Mouse (Mus musculus): ENCODE measurements around the gene Rnf207. TPM values are rescaled to one million over a fixed set of nuclear protein-coding genes. Genes with fewer than 3 reads are reported as not detected.

Rnf207 gene
- polyA plus RNA-seq, 1 experiment, result 7.1 TPM

DNA sequence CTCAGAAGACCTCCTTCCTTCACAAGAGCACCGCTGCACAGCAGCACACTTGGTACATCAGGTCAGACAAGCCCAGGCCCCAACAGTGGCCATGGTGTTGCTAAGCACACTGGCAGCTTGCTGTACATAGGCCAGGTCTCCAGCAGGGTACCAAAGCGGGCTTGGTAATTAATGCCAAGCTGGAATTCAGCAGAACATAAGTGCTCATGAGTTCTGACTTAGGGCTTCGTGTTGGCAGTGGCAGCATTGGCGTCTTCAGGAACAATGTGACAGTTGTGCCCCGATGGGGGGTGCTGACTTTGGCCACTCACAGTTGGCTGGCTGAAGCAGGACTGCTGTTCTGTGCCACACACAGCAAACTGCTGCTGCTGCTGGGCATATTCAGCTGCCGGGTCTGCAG, 14.1 kb downstream of the Rnf207 start:
- no peak for TF ChIP-seq CTCF (IDR thresholded peaks at IDR 0.05; ENCODE audit: borderline replicate concordance, extremely low read depth, insufficient read depth, insufficient read length)
- TF ChIP-seq POLR2A (IDR thresholded peaks at IDR 0.05; ENCODE audit: borderline replicate concordance, extremely low read depth, insufficient read depth, insufficient read length, poor library complexity, severe bottlenecking), result no peak
- DNase-seq (ENCODE audit: low read depth), result no peak

DNA sequence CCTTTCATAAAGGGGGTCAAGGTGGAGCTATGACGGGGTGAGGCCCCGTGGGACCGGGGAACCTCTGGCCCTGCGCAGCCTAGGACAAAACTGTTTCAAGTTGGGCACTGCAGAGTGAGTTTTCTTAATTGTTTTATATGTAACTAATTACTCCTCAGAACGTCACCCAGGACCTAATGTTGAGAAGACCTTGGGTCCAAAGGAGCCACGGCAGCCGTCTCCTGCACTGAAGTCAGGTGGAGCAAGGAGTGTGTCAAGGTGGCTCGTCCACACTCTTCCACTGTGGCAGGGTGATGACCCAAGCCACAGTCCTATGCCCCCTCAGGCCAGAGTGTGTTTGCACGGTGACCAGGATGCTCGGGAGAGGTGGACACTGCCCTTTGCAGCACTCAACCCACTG, 15.6 kb downstream of the Rnf207 start:
- no peak for DNase-seq (ENCODE audit: low read depth)
- TF ChIP-seq POLR2A (IDR thresholded peaks at IDR 0.05; ENCODE audit: borderline replicate concordance, extremely low read depth, insufficient read depth, insufficient read length, poor library complexity, severe bottlenecking) (no peak), CTCF (IDR thresholded peaks at IDR 0.05; ENCODE audit: borderline replicate concordance, extremely low read depth, insufficient read depth, insufficient read length) (no peak)

DNA sequence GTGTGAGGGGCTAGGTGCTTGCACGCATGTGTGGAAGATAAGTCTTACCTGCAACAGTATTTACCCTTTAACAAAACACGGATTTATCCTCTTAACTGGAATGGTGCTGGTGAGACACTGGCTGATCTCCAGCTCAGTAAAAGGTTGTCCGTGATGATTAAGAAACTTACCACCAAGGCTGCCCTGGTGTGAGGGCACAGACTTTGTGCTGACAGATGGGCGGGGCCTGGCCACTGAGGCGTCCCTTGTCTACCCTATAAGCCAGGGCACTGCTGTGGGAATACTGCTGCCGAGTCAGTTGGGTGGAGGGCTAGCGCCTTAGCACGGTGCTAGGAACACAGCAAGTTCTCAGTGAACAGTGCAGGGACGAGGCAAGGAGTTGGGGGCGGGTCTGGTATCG, 16.8 kb downstream of the Rnf207 start:
- DNase-seq (ENCODE audit: low read depth), result no peak
- TF ChIP-seq POLR2A (IDR thresholded peaks at IDR 0.05; ENCODE audit: borderline replicate concordance, extremely low read depth, insufficient read depth, insufficient read length, poor library complexity, severe bottlenecking) (no peak), CTCF (IDR thresholded peaks at IDR 0.05; ENCODE audit: borderline replicate concordance, extremely low read depth, insufficient read depth, insufficient read length) (no peak)

DNA sequence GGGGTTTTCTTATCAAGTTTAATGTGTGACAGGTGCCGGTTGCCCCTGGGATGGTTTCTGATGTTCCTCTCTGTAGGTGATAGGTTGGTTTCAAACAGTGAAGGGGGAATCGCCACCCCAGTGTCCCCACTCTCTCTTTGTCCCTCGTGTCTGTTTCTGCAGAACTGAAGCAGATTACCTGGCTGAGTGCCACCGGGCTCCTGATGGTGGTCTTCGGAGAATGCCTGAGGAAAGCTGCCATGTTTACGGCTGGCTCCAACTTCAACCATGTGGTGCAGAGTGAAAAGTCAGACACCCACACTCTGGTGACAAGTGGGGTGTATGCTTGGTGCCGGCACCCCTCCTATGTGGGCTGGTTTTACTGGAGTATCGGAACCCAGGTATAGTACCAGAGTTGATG, 18.4 kb downstream of the Rnf207 start:
- TF ChIP-seq POLR2A (IDR thresholded peaks at IDR 0.05; ENCODE audit: borderline replicate concordance, extremely low read depth, insufficient read depth, insufficient read length, poor library complexity, severe bottlenecking) (no peak), CTCF (IDR thresholded peaks at IDR 0.05; ENCODE audit: borderline replicate concordance, extremely low read depth, insufficient read depth, insufficient read length) (no peak)
- DNase-seq (ENCODE audit: low read depth), result no peak

DNA sequence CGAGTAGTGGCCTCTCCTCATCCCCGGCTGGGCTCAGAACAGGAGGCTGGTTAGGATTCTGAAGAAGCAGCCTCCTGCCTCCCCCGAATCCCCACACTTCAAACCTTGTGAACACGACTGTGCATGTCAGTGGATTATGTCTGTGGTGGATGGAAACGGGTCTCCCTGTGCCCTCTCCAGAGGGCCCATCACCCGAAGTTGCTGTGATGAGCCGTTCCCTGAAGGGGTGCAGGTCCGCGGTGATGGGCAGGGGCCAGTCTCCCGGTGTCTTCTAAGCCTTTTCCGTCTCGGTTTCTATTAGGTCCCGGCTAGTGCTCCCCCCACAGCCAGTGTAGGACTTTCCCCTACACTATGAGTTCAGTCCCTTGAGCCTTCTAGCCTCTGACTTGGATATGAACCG, 20.0 kb downstream of the Rnf207 start:
- no peak for TF ChIP-seq CTCF (IDR thresholded peaks at IDR 0.05; ENCODE audit: borderline replicate concordance, extremely low read depth, insufficient read depth, insufficient read length)
- no peak for TF ChIP-seq POLR2A (IDR thresholded peaks at IDR 0.05; ENCODE audit: borderline replicate concordance, extremely low read depth, insufficient read depth, insufficient read length, poor library complexity, severe bottlenecking)
- DNase-seq (ENCODE audit: low read depth), result no peak

DNA sequence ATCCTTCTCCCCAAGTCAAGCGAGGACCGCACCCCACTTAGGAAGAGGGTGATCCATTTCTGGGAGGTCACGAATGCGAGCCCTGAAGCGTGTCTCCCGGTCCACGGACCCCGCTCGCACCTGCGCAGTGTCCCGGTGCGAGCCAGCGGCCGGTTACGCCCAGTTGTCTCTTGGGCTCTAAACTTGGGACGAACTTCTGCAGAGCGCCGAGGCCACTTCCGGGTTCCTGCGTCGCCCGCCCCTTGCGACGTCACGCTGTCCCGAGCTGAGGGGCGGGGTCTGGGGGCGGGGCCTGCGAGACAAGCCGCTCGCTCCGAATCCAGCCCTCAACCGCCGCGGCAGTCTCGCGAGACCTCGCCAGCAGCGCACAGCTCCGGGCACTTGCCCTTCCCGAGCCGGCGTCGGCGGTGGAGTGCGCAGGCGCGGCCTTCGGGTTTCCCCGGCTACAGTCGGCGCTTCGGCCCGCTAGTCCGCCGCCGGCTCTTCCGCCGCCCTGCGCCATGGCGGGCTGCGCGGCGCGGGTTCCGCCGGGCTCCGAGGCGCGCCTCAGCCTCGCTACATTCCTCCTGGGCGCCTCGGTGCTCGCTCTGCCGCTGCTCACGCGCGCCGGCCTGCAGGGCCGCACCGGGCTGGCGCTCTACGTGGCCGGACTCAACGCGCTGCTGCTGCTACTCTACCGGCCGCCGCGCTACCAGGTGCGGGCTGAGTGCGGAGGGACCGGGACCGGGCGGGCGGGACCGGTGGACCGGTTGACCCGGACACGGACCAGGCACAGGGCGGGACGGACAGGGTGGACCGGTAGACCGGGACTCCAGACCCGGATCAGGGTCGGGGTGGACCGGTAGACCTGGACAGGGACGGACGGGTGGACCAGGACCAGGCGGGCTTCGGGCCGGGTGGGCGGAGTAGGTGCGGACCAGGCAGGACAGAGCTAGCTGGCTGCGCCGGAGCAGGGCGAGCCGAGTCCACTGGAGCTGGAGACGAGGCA, 21.6 kb downstream of the Rnf207 start, which contains the start of gene Icmt:
Gene Icmt, plus strand, starts transcription at position 354 of the 988 bp plus-strand sequence.
- no peak for TF ChIP-seq CTCF (IDR thresholded peaks at IDR 0.05; ENCODE audit: borderline replicate concordance, extremely low read depth, insufficient read depth, insufficient read length)
- peak; percentile 89 for TF ChIP-seq POLR2A (IDR thresholded peaks at IDR 0.05; ENCODE audit: borderline replicate concordance, extremely low read depth, insufficient read depth, insufficient read length, poor library complexity, severe bottlenecking)
- DNase-seq (ENCODE audit: low read depth), result peak; percentile 99

DNA sequence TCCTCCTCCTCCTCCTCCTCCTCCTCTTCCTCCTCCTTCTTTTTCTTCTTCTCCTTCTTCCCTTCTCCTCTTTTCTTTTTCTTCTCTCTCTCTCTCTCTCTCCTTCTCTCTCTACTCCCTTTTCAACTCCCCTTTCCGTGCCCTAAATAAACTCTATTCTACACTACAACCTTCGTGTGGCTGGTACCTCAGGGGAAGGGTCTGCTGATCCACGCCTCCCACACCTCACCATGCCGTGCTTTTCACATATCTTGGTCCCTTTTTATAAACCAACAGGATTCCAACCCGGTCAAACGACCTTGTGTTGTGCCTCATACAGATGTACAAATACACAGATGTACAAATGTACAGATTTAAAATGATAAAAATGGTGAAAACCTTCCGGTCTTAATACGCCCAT, 22.4 kb downstream of the Rnf207 start:
- no peak for DNase-seq (ENCODE audit: low read depth)
- TF ChIP-seq POLR2A (IDR thresholded peaks at IDR 0.05; ENCODE audit: borderline replicate concordance, extremely low read depth, insufficient read depth, insufficient read length, poor library complexity, severe bottlenecking) (no peak), CTCF (IDR thresholded peaks at IDR 0.05; ENCODE audit: borderline replicate concordance, extremely low read depth, insufficient read depth, insufficient read length) (no peak)

DNA sequence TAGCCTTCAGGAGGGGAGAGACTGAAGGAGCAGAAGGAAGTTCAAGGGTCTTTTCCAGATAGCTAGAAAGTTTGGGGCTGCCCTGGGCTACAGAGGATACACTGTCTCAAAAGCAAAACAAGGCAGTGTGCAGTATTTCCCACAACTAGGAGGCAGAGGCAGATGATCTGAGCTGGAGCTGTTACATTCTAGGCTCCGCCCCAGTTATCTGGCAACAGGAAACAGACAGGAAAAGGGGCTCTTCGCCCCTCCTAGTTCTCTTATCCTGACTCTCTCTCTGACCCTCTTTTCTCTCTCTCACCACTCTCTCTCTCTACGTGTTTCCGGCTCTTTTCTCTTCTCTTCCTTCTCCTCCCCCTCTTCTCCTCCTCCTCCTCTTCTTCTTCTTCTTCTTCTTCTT, 22.9 kb downstream of the Rnf207 start:
- DNase-seq (ENCODE audit: low read depth), result no peak
- TF ChIP-seq CTCF (IDR thresholded peaks at IDR 0.05; ENCODE audit: borderline replicate concordance, extremely low read depth, insufficient read depth, insufficient read length) (no peak), POLR2A (IDR thresholded peaks at IDR 0.05; ENCODE audit: borderline replicate concordance, extremely low read depth, insufficient read depth, insufficient read length, poor library complexity, severe bottlenecking) (no peak)

DNA sequence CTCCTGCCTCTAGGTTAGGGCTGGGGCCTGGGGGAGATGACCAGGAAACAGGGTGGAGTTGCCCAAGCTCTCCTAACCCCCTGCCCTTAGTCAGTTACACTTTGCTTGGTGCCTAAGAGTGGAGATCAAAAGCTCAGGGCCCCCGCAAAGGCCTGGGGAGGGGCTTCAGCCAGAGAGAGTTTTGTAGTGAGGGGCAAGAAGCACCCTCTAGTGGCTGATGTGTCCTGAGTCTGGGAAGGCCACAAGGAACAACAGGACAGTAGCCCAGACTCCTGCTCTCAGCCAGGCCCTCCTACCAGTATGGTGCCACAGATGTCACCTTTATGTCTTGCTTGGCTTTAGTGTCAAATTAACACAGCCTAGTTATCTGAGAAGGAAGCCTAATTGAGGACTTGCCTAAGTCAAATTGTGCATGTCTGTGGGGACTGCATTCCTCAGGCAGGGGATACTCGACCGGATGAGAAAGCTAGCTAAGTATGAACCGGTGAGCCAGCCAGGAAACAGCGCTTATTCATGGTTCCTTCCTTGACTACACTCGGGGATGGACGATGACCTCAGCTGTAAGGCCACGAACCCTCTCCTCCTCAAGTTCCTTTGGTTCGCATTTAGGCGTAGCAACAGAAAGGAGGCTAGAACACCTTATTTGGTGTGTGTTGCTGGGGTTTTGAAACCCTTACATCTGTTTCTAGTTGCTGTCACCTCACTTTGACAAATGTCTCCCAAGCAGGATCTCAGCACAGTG, 24.4 kb downstream of the Rnf207 start:
- TF ChIP-seq CTCF (IDR thresholded peaks at IDR 0.05; ENCODE audit: borderline replicate concordance, extremely low read depth, insufficient read depth, insufficient read length) (peak; percentile 49; the same call in 1 of the 2 replicates), POLR2A (IDR thresholded peaks at IDR 0.05; ENCODE audit: borderline replicate concordance, extremely low read depth, insufficient read depth, insufficient read length, poor library complexity, severe bottlenecking) (no peak)
- no peak for DNase-seq (ENCODE audit: low read depth)

DNA sequence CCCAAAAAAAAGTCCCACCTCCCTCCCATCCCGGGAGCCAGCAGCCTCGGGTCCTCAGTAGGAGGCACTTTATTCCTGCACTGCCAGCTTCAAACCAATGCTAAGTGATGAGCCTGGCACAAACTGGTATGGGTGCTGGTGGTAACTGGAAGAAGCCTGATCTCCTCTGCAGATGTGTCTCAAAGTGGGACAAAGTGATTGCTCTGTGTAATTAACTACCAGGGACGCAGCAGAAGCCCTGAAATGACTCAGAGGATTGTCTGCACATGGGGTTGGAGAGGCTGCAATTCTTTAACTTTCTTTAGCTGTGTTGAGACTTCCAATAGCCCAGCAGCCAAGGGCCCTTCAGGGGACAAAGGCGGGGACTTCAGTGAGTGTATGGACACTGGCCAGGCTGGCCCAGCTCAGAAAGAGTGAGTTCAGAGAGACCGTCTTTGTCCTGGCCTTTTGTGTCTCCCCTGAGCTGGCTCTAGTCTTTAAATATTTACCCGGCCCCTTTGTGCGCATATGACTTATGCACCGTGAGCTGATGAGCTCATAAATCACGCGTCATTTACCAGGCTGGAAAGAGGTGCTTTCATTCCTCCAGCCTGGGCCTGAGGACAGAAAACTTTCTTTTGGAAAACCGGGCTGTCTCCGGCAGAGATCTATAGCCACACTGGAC, 26.6 kb downstream of the Rnf207 start:
- TF ChIP-seq CTCF (IDR thresholded peaks at IDR 0.05; ENCODE audit: borderline replicate concordance, extremely low read depth, insufficient read depth, insufficient read length) (no peak), POLR2A (IDR thresholded peaks at IDR 0.05; ENCODE audit: borderline replicate concordance, extremely low read depth, insufficient read depth, insufficient read length, poor library complexity, severe bottlenecking) (no peak)
- DNase-seq (ENCODE audit: low read depth), result peak; percentile 67

DNA sequence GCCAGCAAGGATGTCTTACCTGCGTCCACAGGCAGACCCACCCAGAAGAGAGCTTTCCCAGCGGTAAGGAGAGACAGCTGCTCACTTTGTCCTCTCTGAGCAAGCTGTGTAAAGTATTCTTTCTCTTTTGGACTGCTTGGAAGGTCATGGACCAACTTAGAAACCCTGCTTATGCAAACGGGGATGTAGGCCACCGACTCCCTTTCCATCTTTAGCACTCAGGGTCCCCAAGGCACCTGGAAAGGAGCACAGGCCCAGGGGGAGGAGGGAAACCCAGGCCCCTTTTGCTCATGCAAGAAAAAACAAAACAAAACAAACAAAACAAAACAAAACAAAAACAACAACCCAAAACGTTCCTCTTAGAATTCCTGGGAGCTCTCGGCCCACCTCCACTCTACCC, 27.2 kb downstream of the Rnf207 start, which contains the start of gene Hes3:
Gene Hes3, minus strand, starts transcription at position 101 of the 400 bp plus-strand sequence.
- TF ChIP-seq POLR2A (IDR thresholded peaks at IDR 0.05; ENCODE audit: borderline replicate concordance, extremely low read depth, insufficient read depth, insufficient read length, poor library complexity, severe bottlenecking) (no peak), CTCF (IDR thresholded peaks at IDR 0.05; ENCODE audit: borderline replicate concordance, extremely low read depth, insufficient read depth, insufficient read length) (no peak)
- no peak for DNase-seq (ENCODE audit: low read depth)

All from brain, embryonic 14.5 days (tissue).